Mouse (Mus musculus) layer of hippocampus, adult 9-11 months (tissue): ENCODE data around the gene Nsa2.
"Not testable (repeated sequence)": the region's sequence is repeated elsewhere in the genome, so short reads cannot be mapped to it uniquely, and the experiment has no call there.

Experiments used
- DNase-seq: peaks from one replicate; pipeline ENCODE4 v3.0.0; 2022

Gene Nsa2

DNA sequence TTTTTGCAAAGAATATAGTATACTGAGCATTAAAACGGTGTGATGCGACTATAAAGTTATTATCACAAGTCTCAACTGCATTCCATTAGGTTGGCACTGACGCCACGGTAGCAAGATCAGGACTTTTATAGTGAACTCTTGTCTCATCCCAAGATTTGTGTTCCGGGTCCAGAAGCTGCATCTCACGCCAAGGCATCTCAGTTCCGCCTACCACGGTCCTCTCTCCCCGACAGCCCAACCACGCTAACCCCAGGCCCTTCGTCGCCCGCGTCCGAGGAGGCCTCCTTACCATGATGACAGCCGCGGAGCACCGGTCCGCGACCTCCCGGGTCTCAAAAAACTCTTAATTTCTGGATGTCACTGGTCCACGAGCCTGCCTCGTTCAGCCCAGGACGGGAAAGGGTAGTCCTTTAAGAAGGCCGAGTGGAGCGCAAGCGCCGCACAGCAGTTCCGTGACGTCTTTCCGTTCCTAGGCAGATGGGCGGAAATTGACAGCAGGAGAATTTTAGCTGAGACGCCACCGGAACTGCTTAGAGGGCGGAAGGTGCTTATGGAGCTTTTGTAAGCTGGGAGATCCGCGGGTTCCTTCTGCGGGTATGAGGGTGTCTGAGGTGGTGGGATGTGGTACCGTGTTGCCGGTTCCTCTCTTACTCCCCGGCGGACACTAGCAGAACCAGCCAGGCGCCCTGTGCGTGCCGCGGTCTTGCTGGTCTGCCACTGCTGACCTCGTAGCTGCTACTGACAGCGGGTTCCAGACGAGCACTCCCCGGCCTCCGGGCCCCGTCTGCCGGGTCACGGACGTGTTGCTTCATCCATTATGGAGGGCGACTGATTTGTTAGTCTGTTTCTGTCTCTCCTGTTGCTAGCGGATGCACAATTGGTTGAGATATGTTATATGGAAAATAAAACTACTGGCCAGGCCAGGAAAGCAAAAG lies at the start of gene Nsa2, which contains the start of gene Gfm2:
Nsa2 (minus strand) TSS at position 472 of the 935 bp plus-strand sequence.
Gfm2 (plus strand) TSS at position 472 of the 935 bp plus-strand sequence.
- DNase-seq = peak; percentile 91

DNA sequence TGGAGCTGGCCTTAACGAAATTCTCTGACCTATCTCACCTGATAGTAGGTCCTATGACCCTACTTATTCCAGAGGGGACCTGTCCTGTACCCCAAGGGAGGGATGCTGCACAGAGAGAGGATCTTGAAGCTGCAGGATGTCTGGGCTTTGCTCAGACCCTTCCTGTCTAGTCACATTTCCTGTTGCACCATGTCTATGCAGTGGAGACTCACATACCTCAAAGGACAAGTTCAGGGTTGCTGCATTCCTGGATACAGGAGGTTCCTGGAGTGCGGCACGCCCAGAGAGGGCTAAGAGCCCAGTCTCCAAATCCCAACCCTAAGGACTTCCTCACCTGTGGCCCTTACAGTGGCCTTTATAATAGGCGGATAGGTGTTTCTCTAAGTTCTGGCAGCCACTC lies 48.6 kb upstream of the Nsa2 start:
- DNase-seq = peak; percentile 69

DNA sequence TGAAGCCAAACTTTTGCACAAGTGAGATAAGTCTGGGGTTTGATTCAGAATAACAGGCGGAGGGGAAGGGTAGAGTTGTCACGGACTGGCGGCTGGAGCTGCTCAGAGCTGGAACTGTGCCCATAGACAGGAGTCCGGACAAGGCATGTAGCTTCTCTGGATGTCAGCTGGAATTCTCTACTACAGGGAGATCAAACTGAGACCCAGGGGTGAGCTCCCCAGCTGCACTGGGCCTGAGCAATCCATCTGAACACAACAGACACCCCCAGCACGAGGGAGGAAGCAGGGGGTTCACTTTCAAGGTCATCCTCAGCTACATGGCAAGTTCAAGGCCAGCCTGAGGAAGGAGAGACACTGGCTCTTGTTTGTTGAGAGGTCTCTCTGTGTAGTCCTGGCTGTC lies 46.9 kb upstream of the Nsa2 start:
- DNase-seq = no peak

DNA sequence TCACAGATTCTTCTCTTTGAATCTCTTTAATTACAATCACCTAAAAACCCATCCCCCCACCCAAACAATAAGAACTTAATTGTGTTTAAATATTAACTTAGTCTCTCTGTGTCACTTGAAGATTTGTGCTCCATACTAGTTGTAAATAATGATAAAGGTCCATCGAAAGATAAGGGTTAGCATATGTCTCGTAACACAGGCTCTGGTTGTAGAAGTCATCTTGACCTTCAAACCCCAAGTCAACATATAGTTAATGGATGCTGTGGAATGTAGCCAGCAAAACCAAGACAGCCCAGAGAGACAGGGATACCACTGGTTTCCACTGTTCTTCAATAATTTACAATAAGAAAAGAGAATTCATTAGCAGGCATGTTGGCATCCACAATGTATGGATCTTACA lies 46.4 kb upstream of the Nsa2 start:
- DNase-seq = no peak

DNA sequence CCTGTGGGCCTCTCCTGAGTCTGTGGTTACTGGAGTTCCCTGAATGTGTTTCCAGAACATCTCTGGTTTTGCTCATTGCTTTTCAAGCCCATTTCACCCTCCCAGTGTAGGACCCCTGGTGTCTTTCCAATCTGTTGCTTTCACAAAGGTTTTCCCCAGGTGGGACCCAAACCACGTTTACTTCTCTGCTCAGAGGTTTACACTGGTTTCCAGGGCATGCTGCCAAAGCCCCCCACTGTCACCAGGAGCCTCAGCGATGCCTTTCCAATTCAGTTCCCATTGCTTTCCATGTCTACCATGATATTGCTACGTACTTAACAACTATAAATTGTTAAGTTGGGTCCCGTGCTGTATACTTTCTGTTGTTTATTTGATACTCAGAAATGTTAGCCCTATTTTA lies 45.1 kb upstream of the Nsa2 start:
- DNase-seq = no peak

DNA sequence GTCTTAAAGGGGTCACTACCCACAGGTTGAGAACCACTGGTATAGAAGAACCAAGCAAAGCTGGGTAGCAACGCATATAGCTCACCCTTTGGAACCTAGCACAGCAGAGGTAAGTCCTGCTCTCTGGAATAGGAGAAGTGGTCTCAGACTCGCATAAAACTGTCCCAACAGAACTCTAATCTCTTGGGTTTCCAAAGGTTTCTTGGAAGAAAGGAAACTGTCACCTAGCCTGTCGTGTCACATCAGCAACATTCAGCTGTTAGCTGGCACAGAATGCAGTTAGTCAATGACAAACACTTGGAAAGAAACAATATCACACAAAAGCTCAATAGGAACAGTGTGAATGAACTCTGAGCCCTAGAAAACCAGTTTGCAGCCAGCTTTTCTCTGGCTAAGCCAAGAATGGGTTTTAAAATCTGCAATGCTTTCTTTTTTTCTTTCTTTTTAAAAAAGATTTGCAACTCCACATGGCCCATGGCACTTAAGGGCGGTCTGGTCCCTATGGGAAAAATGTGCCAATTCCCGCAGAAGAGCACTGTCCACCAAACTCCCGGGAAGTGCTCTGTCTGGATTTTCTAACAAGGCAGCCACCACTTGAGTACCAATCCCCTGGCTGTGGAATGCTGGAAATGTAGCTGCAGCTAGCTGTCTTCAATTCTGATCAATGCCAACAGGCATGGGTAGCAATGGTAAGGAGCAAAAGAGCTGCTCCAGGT lies 42.5 kb upstream of the Nsa2 start:
- no peak for DNase-seq

DNA sequence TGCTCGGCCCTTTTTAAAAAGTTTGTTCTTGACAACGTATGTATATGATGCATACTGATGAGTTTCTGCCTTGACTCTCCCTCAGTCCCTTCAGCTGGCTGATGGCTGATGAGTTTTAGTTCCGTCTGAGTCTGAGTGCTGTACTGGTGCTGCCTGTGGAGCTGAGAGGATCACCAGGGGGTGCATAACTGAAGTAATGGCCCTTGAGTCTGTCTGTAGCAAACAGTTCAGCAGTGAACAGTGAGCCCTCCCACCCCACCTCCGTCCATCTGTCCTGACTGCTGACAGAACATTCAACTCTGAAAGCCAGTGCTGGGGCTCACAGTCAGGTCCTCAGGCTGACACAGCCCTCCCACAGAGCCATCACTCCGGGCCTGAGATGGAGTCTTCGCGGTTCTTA lies 41.2 kb upstream of the Nsa2 start:
- DNase-seq = no peak

DNA sequence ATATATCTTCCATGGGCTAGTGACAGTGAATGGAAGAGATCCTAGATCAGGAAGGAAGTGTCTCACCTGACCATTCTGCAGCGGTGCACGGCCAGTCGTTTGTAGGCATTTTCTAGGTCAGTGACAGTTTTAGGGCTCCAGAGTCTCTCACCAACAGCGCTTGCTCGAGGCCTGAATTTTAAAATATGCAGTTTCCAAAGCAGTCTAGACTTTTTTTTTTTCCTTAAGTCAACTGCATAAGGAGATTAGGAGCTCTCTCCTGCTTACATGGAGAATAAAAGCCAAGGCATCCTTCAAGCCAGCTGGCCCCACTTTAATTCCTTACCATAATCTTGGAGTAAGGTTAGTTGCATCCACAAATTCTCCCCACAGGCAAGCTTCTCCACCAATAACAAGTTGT lies 39.0 kb upstream of the Nsa2 start:
- no peak for DNase-seq

DNA sequence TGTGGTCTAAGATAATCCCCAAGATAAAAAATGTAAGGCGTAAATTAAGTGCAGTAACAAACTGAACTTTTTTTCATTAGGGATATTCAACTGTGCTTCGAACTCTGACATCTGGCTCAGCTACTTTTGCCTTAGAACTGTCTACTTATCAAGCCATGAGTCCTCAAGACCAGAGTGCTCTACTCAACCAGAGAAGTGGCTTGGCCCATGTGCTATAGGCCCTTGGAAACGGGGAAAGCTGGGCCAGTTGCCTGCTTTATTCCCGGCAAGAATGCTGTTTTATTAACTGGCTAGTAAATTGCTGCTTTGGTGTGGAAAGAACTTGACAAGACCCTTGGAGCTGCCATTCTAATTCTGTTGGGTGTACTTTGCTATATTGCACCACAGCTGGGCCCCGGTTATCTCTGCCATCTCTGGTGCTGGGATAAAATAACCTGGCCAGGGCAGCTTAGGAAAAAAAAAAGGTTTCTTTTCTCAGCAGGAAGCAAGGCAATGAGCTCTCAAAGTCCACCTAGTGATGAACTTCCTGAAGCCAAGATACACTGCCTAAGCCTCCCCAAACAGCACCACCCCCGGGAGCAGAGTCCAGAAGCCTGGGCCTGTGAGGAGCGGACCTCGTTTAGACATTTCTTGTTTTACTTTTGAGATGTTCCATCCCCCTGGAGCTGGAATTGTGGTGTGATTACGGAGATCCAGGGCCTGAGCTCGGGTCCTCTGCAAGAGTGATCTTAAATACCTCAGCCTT lies 38.0 kb upstream of the Nsa2 start:
- no peak for DNase-seq

DNA sequence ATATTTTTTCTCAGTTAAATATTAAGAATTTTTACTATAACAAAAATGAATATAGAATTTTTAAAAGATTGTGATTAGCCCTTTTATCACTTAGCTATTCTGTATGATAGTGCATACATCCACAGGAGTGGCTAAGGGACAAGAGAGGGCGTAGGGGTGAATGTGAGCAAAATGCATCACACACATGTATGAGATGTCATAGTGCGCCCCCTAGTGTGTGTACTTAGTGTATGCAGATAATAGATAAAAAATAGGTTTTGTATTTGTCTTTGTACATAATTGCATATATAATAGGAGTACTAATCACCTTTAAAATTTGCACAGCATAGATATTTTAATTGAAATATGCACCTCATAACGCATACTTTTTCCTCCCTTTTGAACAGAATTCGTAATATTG lies 8.1 kb upstream of the Nsa2 start:
- DNase-seq = no peak

DNA sequence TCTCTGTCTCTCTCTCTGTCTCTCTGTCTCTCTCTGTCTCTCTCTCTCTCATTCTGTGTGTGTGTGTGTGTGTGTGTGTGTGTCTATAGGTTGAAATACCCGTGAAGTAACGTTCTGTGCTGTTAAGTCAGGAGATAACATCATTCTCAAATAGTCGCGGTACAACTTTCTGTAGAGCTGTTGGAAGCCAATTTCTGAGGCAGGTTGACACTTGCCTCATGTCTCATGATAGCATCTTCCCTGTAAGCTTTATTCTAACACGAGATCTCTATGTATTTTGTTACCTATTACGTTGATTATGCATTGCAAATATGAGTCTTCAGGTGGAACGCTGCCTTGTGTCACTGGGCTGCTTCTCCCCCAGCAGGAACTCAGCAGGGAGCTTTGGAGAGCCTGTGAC lies 4.6 kb upstream of the Nsa2 start:
- no peak for DNase-seq

DNA sequence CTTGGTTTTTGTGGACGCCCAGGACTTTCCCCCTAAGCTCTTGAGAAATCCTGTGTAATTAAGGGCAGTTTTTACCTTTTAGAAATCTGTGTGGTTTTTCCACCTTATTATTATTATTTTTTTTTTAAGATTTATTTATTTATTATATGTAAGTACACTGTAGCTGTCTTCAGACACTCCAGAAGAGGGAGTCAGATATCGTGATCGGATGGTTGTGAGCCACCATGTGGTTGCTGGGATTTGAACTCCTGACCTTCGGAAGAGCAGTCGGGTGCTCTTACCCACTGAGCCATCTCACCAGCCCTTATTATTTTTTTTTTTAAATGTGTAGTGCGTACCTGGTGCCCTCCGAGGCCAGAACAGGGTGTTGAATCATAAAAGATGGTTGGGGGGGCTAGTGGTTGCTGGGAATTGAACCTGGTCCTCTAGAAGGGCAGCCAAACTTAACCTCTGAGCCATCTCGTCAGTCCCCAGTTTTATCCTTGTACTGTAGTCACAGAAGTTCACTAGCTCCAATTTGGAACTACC lies 731 bp upstream of the Nsa2 start:
- DNase-seq = not testable (repeated sequence)

DNA sequence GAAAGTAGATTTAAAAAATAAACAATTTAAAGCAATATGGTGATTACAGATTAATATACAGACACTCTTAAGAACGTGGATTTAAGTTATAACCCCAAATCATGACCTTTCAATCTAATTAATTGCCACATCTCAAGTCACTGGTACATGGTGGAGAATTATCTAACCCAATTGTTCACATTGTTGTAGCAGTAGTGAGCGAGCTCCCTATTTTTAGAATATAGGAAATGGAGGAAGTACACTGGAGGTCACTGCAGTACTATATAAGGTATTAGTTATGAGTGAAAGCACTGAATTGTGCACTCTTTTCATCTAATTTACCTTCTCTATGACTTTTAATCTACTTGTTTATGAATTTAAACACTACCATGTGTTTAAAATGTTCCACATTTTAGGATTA lies 7.3 kb downstream of the Nsa2 start:
- not testable (repeated sequence) for DNase-seq

DNA sequence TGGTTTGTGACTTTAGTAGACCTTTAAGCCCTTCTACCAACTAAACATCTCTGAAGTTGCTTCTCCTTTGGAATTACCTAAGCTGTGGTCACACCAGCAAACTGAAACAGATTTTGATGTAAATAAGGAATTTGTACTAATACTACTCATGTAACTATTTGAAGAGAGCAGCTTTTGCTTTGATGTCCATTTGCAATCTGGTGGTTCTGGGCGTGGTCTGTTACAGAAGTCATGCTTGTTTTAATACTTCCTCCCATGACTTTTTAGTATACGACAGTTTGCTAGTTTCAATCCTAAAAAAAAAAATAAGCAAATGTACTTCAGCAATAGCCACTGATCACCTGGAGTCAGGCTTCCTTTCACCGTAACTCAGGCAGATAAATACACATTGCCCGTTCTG lies 8.1 kb downstream of the Nsa2 start:
- DNase-seq = not testable (repeated sequence)

DNA sequence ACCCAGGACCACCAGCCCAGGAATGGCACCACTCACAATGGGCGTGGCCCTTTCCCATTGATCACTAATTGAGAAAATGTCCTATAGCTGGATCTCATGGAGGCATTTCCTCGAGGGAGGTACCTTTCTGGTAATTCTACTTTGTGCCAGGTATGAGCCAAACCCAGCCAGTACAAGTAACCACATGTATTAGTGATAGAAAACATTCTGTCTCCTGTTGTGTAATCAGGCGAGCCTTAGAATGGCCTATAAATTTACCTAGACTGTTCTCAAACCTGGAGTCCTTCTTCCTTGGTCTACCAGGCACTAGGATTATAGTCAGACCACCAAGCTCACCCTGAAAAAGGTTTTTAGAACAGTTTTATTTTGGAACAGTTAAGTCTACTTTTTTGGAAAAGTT lies 16.4 kb downstream of the Nsa2 start:
- DNase-seq = no peak

DNA sequence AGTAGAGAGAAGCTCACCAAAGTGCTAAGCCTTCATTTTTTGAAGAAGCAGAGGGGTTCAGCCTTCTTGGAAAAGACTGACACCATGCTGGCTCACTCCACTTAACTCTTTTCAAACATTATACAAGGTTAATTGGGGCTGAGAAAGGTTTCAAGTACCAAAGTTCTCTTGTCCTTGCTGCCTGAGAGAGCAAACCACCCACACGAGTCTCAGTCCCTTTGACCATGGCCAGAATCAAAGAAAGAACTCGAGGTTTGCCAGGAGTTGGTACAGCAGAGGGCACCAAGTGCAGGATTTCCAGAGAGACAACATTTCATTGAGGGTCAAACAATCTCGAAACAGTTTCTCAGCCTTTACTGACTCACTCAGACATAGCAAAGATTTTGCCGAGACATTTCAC lies 28.7 kb downstream of the Nsa2 start:
- DNase-seq = no peak

DNA sequence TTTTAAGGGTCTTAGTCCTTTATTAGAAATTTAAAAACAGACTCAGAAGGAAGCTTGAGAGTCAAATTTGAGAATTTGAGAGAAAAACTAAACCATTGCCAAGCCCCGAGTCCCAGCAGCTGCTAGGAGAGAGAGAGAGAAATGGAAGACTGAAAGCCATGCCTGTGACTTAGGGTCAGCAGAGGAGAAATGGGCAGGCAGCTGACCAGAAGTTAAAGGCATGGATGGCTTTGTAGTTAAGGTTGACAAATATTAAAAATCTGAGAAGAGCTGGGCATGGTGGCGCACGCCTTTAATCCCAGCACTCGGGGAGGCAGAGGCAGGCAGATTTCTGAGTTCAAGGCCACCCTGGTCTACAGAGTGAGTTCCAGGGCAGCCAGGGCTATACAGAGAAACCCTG lies 30.0 kb downstream of the Nsa2 start:
- not testable (repeated sequence) for DNase-seq

DNA sequence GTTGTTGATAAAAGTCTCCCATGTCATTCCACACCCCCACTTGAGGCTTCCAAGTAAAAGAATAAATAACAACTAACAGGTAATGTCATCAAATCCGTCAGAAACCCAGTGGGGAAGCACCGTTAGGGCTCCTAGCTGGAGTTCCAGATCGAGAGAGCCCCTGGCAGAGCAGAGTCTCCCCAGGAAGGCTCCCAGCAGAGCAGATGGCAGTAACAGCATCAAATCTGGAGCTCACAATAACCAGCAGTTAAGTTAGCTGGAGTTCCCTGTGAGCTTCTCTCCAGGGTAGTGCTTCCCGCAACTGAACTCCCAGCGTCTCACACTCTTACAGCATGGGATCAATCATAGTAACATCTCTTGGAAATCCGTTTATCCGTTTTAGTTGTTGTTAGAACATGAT lies 32.7 kb downstream of the Nsa2 start:
- DNase-seq = peak; percentile 42

DNA sequence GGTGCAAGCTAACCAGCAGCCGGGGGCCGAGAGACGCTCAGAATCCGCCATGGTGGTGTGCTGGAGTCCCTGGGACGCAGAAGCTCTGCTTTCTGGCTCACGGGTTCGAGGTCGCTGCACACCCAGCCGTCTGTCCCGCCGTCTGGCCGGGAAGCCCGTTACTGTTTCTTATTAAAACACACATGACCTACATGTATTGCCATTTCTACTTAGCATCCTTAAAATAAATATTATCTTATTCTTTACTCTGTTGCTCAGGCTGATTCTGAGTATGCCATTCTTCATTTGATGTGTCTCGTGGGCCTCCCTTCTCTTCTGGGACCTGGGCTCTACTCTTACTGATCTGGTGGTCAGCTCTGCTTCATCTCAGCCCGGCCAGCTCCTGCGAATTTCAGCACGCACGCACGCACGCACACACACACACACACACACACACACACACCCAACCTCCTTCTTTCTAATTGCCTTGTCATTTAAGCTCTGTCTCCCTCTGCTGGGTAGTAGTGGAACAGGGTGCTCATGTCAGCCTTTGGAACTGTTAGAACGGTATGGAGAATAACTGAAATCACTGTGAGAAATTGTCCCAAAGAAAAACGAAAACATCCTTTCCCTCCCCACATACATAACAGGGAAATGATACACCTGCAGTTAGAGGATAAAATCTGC lies 38.4 kb downstream of the Nsa2 start, which contains the start of gene Gm6169:
Gm6169 (minus strand) TSS at position 51 of the 666 bp plus-strand sequence.
- peak; percentile 64 for DNase-seq

DNA sequence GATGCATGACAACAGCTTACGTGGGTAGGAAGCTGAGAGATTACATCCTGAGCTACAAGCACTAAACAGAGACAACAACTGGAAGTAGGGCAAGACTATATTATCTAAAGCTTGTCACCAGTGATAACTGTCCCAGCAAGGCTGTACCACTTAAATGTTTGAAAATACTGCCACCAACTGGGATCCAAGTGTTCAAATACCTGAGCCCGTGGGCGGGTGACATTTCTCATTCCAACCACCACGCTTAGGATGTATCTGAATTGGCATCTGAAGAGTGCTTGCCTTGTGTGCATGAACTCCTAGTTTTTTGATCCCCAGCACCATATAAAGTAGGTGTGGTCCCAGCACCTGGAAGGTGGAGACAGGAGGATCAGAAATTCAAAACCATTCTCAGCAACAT lies 42.0 kb downstream of the Nsa2 start:
- no peak for DNase-seq

DNA sequence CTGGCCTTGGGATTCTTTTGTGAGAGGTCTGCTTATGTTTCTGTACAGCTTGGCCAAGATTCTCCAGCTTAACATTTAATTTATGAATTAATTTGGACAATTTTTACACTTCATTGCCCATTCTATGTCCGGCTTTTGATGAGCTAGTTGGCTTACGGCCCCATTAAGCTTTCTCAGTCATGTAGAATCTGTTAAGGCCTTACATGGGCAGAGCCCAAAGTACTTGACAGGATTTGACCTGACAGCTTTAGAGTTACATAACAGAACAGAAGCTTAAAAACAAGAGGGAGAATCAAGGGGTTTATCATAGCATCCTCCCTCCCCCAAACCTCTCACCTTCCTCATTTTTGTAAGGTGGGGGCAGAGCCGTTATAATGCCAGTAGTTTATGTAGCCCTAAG lies 49.6 kb downstream of the Nsa2 start:
- DNase-seq = no peak

DNA sequence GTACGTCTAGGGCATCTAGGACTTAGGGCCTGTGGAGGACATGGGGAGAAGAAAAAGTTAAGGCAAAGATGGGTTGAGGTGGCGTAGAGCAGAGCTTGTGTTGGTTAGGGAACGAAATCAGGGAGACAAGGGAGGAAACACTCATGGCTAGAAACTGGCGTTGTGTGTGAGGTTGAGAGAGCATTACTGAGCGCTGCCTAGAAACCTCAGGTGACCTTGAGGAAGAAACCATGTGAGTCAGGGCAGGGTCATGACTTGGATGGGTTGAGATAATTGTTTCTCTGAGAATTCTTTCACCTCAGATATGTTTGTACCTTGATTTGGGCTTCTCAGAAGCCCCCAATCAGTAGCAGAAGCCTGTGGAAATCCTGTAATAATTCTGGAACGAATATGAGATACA lies 50.3 kb downstream of the Nsa2 start:
- no peak for DNase-seq

DNA sequence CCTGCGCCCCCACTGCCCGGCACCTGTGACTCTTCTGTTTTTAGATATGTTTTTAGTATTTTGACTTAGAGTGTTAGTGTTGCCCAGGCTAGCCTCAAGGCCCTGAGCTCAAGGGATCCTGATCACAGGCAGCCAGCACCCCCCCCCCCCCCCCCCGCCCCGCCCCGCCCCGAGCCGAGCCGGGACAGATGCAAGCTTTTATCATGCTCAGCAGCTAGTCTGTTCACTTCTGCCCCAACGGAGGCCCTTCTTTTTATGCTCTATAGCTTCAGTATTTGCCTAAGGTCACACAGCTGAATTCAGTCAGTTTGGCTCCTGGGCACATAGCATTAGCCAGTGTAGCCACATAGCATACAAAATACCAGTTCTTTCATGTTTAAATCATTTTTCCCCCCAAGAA lies 51.4 kb downstream of the Nsa2 start:
- no peak for DNase-seq
